Mouse (Mus musculus) A20 (cell line): Measurements from ENCODE around the gene Slc3a2.

Experiments
- DNase-seq: peaks from one replicate; pipeline ENCODE4 v3.0.0-alpha.2; 2011; ENCODE audit warnings: low read depth, low spot score

The Slc3a2 gene

DNA sequence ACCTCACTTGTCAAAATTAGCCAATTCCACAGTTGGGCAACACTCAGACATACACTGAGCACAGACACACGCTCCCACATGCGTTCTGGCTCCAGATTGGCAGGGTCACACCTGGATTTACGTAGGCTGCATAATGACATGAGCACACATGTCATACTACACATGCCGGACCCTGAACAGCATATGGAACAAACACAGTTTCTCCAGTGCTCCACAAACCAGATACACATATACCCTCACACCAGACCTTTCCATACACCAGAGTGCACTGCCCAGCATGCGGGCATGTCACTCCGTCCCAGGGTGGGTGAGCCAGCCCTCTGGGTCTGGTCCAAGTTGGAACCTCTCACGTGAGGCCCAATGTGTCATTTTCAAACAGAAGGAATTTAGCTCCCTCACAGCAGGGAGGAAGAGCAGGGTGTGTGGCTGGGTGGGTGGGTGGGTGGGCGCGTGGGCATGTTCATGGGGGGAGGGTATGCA lies 59.8 kb downstream of the Slc3a2 start, which contains the start of gene Chrm1:
Gene Chrm1 (plus strand): TSS at position 430 of the 480 bp plus-strand sequence.
- no peak for DNase-seq

DNA sequence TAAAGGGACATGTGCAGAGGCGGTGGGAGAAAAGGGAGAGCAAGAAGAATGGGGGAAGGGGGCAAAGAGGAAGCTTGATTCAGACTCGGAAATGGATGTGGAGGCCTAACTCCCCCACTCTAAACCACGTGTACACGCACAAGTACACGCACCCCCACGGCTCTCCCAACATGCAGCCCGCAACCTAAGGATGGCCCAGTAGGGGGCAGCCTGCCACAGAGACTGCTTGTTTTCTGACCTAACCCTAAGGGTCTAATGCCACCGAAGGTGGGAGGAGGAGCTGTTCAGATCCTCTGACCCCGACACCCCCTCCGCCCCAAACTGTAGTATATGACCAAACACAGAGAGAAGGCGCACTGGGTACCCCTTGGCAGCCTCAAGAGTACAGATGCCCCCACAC lies 60.8 kb downstream of the Slc3a2 start:
- peak; percentile 30 for DNase-seq

DNA sequence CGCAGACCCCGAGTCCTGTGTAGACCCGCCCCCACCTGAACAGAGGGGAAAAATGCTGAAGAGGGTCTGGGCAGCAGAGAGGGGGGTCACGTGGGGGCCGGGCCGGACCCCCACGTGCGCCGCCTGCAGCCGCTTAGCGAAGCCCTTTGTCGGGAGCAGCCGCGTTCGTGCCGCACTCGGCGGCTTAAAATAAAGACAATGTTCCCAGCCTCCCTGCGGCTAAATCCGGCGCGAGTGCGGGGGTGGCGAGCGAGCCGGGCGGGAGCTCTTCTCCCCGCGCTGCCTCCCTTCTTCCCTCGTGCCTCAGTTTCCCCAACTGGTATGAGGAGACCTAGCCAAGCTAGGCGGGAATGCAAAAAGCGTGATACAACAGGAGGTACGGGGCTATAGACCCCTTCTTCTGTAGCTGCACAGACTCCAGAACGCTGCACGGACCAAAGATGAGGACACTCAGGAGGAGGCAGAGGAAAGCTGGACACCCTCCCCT lies 61.3 kb downstream of the Slc3a2 start:
- no peak for DNase-seq
